Mouse (Mus musculus): ENCODE measurements around the gene Fam160a1.

DNA sequence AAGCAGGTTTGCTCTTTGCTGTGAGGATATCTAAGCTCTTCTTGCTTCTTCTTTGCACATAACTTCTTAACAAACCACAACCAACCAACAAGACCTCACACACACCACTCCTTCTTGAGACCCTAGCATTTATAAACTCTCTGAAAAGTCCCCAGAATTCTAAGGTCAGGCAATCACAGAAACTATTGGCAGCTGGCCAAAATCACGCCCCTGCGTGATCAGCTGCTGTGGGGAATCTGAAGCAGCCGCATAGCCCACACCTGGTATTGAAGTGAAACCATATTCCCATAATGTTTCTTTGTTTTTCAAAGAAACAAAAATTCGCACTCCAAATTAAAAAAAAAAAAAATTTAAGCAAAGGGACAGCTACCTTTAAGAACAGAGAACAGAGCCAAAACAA, 71.0 kb downstream of the Fam160a1 start:
- TF ChIP-seq CTCF (conservative IDR thresholded peaks at IDR 0.05; ENCODE audit: low read length) = no peak
- no peak for TF ChIP-seq NANOG (IDR thresholded peaks at IDR 0.05; ENCODE audit: borderline replicate concordance, low read length)
- no peak for TF ChIP-seq POU5F1 (IDR thresholded peaks at IDR 0.05; ENCODE audit: borderline replicate concordance, low read length)
